Mouse (Mus musculus) Muller cell, postnatal 12 days (primary cell): ENCODE measurements around the gene Slit3.

Experiments used
- DNase-seq: peaks from one replicate; pipeline ENCODE4 v3.0.0-alpha.2; 2015; ENCODE audit errors: inconsistent ontology term

Gene Slit3

DNA sequence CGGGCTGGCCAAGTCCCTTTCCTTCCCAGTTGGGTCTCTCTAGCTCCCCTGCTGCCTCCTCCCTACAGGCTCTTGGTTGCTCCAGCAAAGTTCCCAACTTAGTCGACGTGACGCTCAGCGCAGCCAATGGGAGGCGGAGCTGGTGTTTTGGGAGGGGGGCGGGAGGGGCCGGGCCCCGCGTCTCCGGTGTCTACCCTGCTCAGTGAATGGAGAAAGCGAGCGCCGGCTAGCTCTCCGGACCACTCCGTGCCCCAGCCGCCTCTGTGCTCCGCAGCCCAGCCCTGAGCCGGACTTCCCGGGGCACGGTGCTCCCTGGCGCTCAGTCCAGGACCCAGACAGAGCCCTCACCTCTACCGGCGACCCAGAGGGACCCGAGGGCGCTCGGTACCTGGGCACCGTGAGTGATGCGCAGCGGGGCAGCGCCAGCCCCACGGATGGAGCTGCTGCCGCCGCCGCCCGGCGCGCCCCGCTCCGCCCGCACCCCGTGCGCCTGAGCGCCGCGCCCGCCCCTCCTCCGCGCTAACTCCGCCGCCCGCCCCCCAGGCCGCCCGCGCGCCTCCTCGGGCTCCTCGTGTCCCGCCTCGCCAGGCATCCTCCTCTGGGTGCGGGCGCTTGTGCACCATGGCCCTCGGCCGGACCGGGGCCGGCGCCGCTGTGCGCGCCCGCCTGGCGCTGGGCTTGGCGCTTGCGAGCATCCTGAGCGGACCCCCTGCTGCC lies at the start of gene Slit3:
Gene Slit3 (plus strand): TSS at position 331 of the 717 bp plus-strand sequence.
- peak; percentile 46 for DNase-seq

DNA sequence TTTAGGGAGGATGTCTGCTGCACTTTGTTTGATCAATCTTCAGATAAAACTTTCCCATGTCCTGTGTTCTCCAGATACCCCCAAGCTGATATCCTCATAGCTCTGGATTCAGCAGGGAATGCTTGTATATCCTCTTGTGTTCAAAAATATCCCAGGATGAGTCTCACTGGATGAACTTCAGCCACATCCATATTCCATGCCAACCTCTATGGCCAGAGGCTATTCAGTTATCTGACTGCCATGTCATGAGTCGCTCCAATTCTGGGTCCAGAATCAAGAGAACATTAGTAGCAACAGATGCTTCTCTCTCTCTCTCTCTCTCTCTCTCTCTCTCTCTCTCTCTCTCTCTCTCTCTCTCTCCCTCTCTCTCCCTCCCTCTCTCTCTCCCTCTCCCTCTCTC lies 49.6 kb upstream of the Slit3 start:
- no peak for DNase-seq

DNA sequence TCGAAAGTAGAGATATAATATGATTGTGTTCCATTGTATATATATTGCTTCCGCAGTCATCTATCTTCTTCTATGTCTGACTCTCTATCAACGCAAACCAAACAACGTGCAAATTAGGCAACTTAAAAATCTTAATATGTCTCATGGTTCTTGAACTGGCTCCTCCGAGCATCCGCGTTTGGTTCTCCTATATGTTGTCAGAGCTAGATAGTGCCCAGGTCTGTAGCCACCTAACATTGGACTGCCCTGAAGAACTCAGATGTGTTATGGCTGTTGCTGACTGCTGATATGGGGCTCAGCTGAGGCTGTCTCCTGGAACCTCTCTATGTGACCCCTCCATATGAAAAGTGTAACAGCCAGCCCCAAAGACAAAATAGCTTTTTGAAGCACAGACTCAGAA lies 45.6 kb upstream of the Slit3 start:
- DNase-seq = no peak

DNA sequence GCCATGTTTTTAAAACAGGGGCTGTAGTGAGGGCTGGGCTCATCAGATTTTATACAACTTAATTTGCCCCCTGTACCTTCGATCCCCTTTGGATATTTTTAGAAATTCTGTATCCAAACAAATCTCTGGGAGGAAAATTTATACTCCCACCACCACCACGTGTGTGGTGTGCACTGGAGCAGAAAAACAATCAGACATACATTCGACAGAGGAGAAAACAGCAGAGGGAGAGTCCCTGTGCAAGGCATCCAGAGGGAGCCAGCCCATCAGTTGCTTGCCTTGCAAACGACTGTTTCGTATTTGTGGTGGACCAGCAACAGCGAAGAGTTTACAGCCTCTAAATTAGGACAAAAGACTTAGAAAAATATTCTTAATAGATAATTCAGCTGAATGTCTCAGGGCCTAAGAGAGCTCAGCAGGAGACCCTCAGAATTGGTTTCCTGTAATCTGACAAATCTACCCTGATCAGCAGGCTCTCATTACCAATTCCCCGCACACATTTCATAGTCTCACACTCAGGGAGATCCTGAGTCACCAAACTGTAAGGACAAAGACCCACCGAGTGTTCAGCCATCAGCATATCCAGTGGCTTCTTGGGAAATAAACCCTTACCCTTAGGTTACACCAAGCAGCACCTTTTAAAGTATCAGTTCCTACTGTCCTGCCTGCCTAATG lies 40.4 kb upstream of the Slit3 start:
- no peak for DNase-seq

DNA sequence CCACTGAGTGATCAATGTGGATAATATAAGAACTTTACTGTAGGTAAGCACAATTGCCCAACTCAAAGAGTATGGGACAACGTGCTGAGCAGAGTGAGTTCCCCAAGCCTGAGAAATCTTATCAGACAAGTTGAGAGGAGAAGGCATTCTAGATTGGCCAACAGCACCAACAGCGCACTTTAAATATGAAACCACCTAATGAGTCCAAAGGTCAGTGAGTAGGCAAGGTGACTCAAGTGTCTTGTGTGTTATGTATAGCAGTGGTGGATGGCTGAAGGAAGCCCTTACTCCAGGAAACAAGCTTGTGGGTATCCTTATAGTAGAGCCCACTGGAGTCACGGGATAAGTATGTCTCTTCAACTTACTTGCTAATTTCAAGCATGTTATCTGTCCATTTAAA lies 38.7 kb upstream of the Slit3 start:
- no peak for DNase-seq

DNA sequence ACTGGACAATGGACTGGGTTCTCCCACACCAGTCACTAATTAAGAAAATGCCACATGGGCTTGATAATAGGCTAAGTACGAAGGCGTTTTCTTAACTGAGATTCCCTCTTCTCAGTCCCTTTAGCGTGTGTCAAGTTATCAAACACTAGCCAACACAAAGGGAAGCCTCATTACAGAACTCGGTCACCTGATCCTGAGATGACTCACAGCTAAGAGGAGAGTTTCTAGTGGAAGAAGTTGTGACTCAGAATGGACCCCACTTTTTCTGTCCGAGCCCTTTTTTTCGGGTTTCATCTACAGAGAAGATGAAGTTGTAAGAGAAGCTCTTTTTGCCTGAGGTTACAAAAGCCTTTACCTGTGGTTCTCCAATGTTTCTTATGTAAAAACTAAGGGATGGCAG lies 38.0 kb upstream of the Slit3 start:
- peak; percentile 44 for DNase-seq

DNA sequence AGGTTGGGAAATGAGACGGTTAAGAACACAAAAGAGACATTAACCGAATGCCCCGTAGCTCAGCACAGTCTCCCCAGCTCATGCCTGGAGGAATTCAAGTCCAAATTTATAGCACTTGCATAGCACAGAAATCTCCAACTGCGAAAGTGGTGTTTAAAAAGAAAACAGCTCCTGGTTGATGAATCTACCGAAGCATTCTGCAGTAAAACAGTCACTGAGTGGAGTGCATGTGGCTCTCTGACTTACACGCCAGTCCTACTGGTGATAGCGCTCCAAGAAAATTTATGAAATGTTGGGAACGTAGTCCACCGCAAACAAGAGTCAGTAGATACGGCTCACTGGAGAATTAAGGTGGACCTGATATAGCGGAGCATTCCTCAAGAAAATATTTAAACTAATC lies 35.7 kb upstream of the Slit3 start:
- DNase-seq = no peak

DNA sequence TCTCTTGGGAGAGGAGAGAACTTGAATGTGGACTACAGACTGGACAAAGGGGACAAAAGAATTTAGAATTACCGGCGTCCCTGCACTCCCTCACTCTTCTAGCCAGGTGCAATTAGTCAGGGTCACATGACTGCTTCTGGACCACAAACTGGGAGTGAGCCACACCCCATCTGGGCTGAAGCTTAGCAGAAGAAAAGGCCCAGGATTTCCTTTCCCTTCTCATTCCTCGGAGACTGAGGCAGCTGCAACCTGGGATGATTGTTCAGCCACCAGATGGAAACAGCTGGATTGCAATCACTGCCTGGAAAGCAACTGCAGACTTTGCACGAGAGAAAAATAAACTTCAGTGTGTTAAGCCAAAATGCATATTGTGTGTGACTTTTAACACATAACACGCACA lies 35.0 kb upstream of the Slit3 start:
- no peak for DNase-seq

DNA sequence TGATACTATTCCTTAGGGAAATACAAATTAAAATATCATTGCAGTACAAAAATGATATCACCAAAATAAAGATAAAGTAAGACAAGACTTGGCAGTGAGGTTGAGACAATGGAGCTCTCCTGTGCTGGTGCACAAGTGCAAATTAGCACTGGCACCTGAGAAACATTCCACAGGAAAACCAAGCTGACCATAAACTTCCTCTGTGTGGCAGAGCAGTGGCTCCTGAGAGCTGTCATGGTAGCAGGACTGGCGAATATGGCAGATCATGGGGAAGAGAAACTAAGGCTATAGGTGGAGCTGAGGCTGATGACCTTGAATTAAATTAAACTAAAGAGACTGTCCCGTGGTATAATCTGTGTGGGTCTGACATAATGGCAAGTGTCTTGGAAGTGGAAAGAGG lies 33.6 kb upstream of the Slit3 start:
- DNase-seq = no peak

DNA sequence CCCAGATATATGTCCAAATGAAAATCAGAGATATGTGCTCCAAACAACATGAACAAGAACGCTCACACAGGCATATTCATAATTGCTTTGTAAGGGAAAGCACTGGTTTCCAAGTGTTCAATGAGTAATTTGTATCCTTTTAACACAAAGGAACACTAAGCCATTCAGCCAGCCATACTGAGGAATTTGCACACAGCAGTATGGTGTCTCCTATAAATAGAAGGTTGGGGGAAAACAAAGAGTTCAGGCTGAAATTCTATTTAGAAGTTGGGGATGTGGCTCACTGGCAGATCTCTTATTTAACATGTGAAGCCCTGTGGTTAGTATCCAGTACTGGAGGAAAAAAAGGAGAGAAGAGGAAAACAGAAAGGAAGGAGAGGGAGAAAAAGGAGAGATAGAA lies 32.9 kb upstream of the Slit3 start:
- DNase-seq = peak; percentile 74

DNA sequence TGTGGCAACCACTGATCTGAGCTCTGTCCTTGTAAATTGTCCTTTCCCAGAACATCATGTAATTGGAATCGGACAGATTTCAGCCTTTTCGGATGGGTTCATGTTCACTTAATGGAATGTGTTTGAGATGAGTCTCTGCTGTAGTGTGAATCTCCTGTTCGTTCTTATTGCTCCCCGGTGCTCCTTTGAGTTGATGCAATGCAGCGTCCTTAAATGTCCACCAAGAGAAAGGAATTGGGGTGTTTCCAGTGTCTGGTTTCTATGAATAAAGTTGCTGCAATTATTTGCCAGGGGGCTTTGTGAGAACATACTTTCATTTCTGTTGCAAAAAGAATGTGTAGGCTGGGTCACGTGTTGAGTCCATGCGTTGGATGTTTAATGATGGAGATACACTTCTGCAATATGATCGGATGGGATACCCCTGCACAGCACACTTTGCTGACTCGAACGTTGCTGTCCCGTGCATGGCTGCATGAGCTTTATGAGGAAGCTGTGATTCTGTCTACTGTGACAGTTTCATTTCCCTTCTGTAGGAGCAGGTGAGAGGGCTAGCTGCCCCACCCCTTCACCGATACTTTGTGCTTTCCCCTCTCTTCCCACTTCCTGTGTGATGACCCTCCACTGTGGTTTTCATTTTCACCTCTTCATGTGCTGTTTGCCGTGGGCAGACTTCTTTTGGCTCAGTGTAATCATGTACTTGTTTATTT lies 30.2 kb upstream of the Slit3 start:
- no peak for DNase-seq

DNA sequence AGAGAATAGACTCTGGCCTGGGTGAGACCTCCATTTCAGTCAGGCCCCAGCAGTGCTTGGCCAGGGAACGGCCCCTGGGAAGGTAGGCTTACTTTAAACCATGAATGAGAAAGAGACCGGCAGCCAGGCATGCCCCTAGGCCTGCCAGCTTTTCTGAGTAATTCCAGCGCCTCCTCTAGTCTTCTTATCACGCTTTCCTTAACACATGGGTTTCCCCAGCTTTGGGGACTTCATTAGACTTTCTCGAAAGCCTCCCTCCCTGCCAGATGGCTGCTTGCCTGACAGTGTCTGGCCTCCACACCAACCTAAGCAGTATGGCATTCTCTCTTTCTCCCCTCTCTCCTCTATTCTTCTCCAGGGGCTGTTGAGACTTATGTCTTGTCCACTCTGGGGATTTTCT lies 24.5 kb upstream of the Slit3 start:
- DNase-seq = no peak

DNA sequence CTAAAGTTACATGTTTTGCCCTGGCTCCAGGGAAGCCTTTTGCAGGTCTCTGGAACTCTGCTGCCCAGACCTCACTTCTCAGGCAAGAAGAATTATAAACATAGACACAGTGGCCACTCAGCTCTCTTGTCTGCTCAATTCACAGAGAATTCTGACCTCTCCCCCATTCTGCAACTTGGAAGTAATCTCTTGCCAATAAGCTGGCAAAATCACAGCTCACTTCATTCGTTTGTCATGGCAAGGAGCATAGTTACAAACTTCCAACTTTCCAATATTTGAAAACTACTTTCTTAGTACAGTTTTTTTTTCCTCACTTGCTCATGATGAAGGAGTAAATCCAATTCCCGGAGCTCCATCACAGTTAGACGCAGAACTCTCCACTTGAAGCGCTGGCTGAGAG lies 11.2 kb upstream of the Slit3 start:
- DNase-seq = no peak

DNA sequence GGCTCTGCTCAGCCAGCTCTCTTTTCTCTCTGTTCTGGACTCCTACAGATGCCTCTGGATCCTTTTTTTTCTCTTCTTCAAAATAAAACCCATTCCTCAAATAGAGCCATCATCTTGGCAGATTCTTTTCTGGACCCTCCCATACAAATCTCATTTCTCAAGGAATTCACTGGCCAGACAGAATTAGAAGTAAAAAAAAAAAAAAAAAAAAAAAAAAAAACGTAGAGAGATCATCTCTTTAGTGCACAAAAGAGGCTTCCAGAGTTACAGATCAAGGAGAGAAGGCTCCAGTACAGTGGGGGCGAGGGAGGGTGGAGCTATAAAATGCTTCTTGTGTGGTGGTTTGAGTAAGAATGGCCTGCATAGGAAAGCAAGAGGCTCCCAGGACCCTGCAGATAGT lies 10.2 kb upstream of the Slit3 start:
- no peak for DNase-seq

DNA sequence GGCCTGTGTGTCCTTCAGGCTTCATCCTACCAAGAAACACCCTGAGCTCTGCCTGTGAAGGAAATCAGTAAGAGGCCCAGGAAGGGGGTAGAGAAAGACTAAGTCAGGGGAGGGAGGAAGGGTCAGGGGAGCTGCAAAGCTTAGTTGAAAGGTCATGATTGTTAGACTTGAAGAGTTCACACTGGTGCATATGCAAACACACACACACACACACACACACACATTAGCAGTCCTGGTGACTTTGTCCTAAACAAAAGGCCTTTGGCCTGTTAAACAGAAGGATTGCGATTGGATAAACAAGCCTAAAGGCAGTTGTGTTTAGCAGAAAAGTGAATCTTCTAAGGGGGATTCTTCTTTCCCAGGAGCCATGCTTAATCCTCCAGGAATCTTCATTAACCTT lies 7.7 kb upstream of the Slit3 start:
- DNase-seq = no peak

DNA sequence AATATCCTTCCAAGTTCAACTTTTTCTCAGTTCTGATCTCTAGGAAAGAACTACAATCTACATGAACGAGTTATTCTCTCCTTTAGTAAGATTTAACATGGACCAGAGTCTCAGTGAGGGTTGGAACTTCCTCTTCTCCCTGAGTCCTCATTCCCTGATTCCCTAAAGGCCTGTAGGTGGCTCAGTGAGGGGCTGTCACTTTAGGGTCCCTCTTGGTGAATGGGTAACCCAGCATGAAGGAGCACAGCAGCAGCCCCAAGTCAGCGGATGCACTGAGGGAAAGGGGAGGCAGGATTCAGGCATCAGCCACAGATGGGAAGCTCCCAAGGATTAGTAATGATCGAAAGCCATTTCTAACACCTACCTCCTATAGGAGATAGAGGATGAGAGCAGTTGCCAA lies 4.6 kb upstream of the Slit3 start:
- DNase-seq = no peak

DNA sequence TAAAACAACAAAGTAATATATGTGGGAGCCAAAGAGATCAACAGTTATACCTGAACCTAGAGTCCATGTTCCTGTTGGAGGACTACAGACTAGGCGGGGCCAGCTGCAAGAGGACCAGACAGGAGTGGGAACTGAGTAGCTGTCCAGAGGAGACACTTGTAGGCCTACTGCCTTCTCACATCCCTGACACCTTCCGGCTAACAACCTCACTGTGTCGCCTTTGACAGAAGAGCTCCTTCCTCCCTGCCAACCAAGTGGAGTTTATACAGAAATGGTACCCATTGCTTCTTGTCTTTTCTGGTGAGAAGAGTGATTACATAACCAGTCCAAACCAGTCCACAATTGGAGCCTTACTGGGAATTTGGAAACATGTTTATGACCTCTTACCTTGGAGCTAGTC lies 3.2 kb upstream of the Slit3 start:
- DNase-seq = no peak

DNA sequence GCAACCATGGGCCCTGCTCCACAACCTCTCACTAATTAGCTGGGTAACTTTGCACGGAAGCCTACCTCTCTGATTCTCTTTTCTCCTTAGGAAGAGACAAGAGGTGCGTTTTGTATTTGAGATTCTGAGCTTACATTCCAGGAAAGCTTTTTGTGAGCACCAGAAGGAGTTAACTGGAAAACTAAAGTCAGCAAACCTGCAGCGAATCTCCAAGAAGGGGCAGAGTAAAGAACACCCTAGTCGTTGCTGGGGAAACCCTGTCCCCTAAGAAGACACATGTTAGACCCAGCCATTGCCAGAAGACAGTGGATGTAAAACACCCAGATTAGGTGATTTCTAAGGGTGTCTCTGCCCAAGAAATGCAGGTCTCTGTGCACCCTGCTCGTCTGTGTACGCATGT lies 2.3 kb upstream of the Slit3 start:
- DNase-seq = no peak

DNA sequence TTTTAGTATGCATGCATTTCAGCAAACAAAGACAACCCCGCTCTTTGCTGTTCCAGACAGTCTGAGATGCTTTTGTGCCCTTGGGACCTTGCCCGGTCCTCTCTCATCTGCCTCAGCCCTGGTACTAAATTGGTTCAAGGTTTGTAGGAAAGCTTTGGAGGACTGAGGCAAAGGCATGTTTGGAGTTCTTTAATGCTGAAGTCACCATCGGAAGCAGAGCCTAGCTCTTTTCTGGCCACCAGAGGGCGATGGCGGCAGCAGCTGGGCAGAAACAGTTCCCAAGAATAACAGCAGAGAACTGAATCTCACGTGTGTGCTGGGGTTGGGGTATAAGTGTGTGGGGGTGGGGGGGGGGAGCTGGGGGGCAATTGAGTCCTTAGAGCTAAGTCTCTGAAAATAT lies 1.7 kb upstream of the Slit3 start:
- DNase-seq = peak; percentile 83

DNA sequence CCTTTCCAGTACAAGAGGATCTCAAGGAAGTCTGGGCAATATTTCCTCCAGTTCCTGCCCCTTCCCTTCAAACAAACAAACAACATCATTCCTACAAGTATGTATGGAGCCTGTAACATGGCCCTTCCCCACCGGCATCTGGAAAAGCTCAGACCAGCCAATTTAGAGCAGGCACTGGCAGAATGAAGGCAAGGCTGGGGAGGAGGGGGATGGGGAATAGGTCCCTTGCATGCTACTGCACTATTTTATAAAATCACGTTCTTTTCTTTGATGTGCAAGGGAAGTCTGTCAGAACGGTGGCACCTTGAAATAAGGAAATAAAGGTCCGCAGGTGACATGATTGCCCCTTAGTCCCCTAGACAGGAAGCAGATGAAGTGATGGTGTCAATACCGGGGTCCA lies 948 bp upstream of the Slit3 start:
- no peak for DNase-seq

DNA sequence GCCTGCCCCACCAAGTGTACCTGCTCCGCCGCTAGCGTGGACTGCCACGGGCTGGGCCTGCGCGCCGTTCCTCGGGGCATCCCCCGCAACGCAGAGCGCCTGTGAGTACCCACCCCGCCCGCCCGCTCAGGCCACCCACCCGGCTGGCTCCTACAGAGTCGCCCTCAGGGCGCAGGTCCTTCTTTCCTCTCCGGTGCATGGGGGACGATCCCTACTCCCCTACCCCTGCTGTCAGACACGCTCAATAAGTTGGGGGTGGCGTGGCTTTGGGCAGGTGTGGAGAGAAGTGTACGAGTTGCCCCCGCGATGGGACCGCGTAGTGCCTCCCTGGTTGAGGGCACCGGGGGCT lies 561 bp downstream of the Slit3 start:
- DNase-seq = no peak

DNA sequence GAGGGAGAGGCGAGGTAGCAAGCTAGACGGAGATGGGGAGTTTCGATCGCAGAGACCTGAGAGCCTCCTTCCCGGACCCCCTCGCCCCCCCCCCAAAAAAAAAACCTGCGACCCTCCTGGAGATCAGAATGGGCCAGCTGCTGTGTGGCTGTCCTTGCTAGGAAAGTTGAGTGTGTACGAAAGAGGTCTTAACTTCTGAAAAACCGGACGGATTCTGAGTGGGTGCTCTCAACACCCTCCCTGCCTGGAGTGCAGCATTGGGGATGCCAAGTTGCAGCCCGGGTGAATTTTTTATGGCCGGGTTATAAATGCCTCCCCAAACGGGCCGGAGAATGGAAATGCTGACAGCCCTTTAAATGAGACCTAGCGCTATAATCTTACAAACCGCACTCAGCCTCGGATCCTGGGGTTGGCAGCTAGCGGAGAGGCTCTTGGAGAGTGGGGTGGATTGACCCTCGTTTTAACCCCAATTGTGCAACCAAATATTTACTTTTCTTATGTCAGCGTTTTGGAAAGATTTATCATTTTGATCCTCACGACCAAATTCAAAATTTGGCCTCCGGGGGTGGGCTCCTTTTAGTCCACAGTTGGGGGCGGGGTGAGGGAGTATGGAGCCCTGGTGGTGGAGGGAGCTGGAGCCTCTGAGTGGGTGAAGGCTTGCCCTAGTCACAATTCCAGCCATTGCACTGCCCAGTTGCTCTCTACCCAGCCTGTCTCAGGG lies 1.2 kb downstream of the Slit3 start:
- no peak for DNase-seq
